Mouse (Mus musculus) stomach, embryonic 14.5 days (tissue): Measurements from ENCODE around the gene Plcg2. TPM values are rescaled to one million over a fixed set of nuclear protein-coding genes. Genes with fewer than 3 reads are reported as not detected.

Source experiments
- ATAC-seq: fragments of 200-750 bp; cut with Nextera tagmentation; 2 replicates; pipeline ENCODE4 v1.8.0; 2017; ENCODE audit warnings: low read depth, moderate TSS enrichment; ENCODE audit not compliant: insufficient number of reproducible peaks, insufficient read depth, low FRiP score
- H3K27ac ChIP-seq: fragments of 300-500 bp; sonication (generic); 2 replicates; pipeline ENCODE4 v1.5.1; 2014; ENCODE audit warnings: mild to moderate bottlenecking, low read length, moderate library complexity, mixed read lengths
- H3K27me3 ChIP-seq: fragments of 300-500 bp; sonication (generic); 2 replicates; pipeline ENCODE4 v1.6.1; 2014; ENCODE audit warnings: low read length, control low read depth, mixed read lengths; ENCODE audit not compliant: control insufficient read depth, insufficient read depth
- H3K36me3 ChIP-seq: fragments of 300-500 bp; sonication (generic); 2 replicates; pipeline ENCODE4 v1.6.1; 2014; ENCODE audit warnings: mild to moderate bottlenecking, control low read depth, low read length, moderate library complexity, mixed read lengths; ENCODE audit not compliant: control insufficient read depth, insufficient read depth
- H3K4me1 ChIP-seq: fragments of 300-500 bp; sonication (generic); 2 replicates; pipeline ENCODE4 v1.6.1; 2014; ENCODE audit warnings: low read length, control low read depth, mixed read lengths; ENCODE audit not compliant: control insufficient read depth, insufficient read depth
- H3K4me2 ChIP-seq: fragments of 300-500 bp; sonication (generic); replicated peaks from 2 replicates; pipeline ENCODE4 v1.6.1; 2014; ENCODE audit warnings: low read depth, low read length, control low read depth
- H3K4me3 ChIP-seq: fragments of 300-500 bp; sonication (generic); 2 replicates; pipeline ENCODE4 v1.5.1; 2014; ENCODE audit warnings: low read depth, low read length, control low read depth
- H3K9ac ChIP-seq: fragments of 300-500 bp; sonication (generic); replicated peaks from 2 replicates; pipeline ENCODE4 v1.6.1; 2014; ENCODE audit warnings: low read depth, mild to moderate bottlenecking, control low read depth, low read length, moderate library complexity, mixed read lengths
- H3K9me3 ChIP-seq: fragments of 300-500 bp; sonication (generic); 2 replicates; pipeline ENCODE4 v1.6.1; 2016; ENCODE audit warnings: low read depth, low read length, control low read depth; ENCODE audit not compliant: control insufficient read depth
- WGBS: fragments of 180-500 bp; shearing (Covaris S2); extraction: QIAGEN DNeasy Blood & Tissue Kit; methylation state at CpG from one replicate; pipeline ENCODE4 v1.1.7; 2014; 5-methylcytosine and 5-hydroxymethylcytosine counted together
- polyA plus RNA-seq: library from polyadenylated mRNA; unstranded; fragments of >200 nt; fragmentation: Nextera tagmentation; extraction: Ambion mirVana; gene quantifications from 2 replicates; pipeline ENCODE4 v1.2.1, GENCODE M21; 2014

Gene Plcg2
- polyA plus RNA-seq, 1 experiment from 2014 or later: 3.1 TPM

DNA sequence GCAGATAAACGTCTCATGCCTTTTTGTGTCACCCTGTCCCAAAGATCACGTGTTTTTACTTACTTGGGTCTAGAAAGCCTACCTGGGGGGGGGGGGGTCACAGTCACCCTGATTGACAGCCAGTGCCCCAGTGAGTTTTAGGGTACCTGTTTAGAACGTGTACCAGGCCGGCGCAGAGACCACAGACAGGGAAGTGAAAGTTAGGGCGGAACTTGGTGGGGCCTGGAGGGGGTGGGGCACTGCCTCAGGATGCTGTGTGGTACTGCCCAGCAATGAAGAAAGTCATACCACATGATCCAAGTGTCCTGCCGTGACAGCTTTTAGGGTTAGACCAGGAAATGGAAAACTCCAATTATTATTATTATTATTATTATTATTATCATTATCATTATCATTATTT, 22.3 kb upstream of the Plcg2 start:
- no peaks in the 10 kb centered on the region for H3K36me3 ChIP-seq
- 77% methylated on average over 7 of the region's 7 CpGs for WGBS
- no peak overlapping the region for H3K4me2 ChIP-seq
- H3K9ac ChIP-seq: no peak overlapping the region
- no peak overlapping the region for H3K4me3 ChIP-seq
- no peaks in the 10 kb centered on the region; the same call in 1 of the 2 replicates for H3K4me1 ChIP-seq
- H3K27ac ChIP-seq: no peak overlapping the region
- no peaks in the 10 kb centered on the region for H3K9me3 ChIP-seq
- no peak for ATAC-seq
- H3K27me3 ChIP-seq: no peaks in the 10 kb centered on the region

DNA sequence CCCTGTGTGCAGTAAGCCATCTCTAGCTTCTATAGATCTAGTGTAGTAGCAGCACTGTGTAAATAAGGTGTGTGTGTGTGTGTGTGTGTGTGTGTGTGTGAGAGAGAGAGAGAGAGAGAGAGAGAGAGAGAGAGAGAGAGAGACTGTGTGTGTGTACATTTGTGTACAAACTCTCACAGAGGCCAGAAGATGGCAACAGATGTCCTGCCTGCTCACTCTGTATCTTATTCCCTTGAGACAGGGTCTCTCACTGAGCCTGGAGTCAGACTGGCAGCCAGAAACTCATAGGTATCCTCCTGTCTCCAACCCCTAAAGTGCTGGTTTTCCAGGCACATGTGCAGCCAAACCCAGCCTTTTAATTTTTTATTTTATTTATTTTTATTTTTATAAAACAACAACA, 20.0 kb upstream of the Plcg2 start:
- Histone ChIP-seq H3K4me2 (no peak overlapping the region), H3K27me3 (no peaks in the 10 kb centered on the region), H3K9me3 (no peaks in the 10 kb centered on the region), H3K36me3 (no peaks in the 10 kb centered on the region), H3K4me3 (no peak overlapping the region), H3K27ac (no peak overlapping the region), H3K4me1 (no peaks in the 10 kb centered on the region), H3K9ac (no peak overlapping the region)
- ATAC-seq: no peak

- Histone ChIP-seq H3K9ac (no peak overlapping the region), H3K27ac (no peak overlapping the region), H3K4me1 (no peaks in the 10 kb centered on the region), H3K9me3 (no peaks in the 10 kb centered on the region), H3K4me3 (no peak overlapping the region), H3K27me3 (no peaks in the 10 kb centered on the region), H3K36me3 (no peaks in the 10 kb centered on the region), H3K4me2 (no peak overlapping the region)
- no peak for ATAC-seq
- WGBS: 93% methylated on average over 9 of the region's 9 CpGs
Observed at GRCm38 (mm10) chr8:117479996-117480395, 18.1 kb upstream of the Plcg2 start.

DNA sequence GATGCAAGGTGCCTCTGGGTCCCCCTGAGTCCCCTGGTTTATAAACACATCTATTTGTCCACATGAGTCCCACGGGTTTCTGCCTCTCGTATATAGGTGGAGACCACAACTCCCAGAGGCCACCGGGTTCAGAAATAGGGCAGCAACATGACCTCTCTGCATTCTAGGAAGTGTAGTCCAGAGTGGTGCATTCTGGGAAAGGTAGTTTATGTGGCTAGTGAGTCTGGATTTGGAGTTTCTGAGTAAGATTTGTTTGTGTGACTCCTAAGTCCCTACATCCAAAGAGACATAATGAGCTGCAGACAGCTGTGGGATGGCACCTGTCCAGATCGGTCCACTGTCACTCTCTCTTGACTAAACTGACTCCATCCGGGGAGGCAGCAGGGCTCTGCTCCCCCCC, 17.6 kb upstream of the Plcg2 start:
- Histone ChIP-seq H3K36me3 (no peaks in the 10 kb centered on the region), H3K27ac (no peak overlapping the region), H3K27me3 (no peaks in the 10 kb centered on the region), H3K9me3 (no peaks in the 10 kb centered on the region), H3K9ac (no peak overlapping the region), H3K4me1 (no peaks in the 10 kb centered on the region), H3K4me3 (no peak overlapping the region), H3K4me2 (no peak overlapping the region)
- ATAC-seq: no peak
- WGBS: 75% methylated on average over 5 of the region's 5 CpGs

DNA sequence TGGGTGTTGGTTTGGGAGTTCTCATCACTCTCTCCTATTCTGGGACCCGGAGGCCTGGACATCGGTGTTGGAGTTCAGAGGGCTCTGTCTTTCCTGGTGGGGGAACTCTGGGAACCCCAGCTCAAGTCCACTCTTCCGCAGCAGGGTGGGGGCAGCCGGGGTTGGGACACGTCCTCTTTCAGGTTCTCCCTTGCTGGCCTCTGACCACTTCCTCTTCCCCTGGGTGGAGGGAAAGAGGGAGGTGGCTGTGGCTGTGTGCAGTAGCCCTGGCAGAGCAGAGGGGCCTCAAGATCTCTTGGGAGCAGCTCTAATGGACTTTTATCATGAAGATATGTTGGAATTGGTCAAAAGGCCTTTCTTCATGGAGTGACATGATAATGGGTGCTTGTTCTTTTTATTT, 16.3 kb upstream of the Plcg2 start:
- ATAC-seq: no peak
- Histone ChIP-seq H3K36me3 (no peaks in the 10 kb centered on the region), H3K27ac (no peak overlapping the region), H3K4me3 (no peak overlapping the region), H3K4me2 (no peak overlapping the region), H3K9ac (no peak overlapping the region), H3K4me1 (no peaks in the 10 kb centered on the region), H3K27me3 (no peaks in the 10 kb centered on the region), H3K9me3 (no peaks in the 10 kb centered on the region)
- WGBS: 71% methylated on average over 5 of the region's 5 CpGs

GRCm38 (mm10) chr8:117484731-117485130, 13.4 kb upstream of the Plcg2 start:
- Histone ChIP-seq H3K9ac (no peak overlapping the region), H3K27ac (no peak overlapping the region), H3K4me3 (no peak overlapping the region), H3K9me3 (no peaks in the 10 kb centered on the region), H3K4me1 (no peaks in the 10 kb centered on the region), H3K4me2 (no peak overlapping the region), H3K27me3 (no peaks in the 10 kb centered on the region), H3K36me3 (no peaks in the 10 kb centered on the region)
- ATAC-seq: no peak
- 87% methylated on average over 8 of the region's 8 CpGs for WGBS

DNA sequence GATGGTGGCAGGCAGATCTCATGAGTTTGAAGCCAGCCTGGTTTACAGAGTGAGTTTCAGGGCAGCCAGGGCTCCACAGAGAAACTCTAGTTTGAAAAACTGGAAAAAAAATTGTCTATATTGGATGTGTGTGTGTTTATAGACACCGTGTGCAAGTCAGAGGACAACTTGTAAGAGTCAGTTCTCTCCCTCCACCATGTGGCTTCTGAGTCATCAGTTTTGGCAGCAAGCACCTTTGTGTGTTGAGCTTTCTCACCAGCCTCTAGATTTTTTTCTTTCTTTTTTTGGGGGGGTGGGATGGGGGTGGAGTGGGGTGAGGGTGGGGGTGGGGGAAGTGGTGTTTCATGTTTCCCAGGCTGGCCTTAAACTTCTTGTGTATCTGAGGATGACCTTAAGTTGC, 12.8 kb upstream of the Plcg2 start:
- 76% methylated on average over 1 of the region's 1 CpGs for WGBS
- H3K9ac ChIP-seq: no peak overlapping the region
- H3K4me1 ChIP-seq: no peaks in the 10 kb centered on the region
- ATAC-seq: no peak
- no peak overlapping the region for H3K27ac ChIP-seq
- no peak overlapping the region for H3K4me2 ChIP-seq
- H3K4me3 ChIP-seq: no peak overlapping the region
- no peaks in the 10 kb centered on the region for H3K27me3 ChIP-seq
- H3K36me3 ChIP-seq: no peaks in the 10 kb centered on the region
- no peaks in the 10 kb centered on the region for H3K9me3 ChIP-seq

DNA sequence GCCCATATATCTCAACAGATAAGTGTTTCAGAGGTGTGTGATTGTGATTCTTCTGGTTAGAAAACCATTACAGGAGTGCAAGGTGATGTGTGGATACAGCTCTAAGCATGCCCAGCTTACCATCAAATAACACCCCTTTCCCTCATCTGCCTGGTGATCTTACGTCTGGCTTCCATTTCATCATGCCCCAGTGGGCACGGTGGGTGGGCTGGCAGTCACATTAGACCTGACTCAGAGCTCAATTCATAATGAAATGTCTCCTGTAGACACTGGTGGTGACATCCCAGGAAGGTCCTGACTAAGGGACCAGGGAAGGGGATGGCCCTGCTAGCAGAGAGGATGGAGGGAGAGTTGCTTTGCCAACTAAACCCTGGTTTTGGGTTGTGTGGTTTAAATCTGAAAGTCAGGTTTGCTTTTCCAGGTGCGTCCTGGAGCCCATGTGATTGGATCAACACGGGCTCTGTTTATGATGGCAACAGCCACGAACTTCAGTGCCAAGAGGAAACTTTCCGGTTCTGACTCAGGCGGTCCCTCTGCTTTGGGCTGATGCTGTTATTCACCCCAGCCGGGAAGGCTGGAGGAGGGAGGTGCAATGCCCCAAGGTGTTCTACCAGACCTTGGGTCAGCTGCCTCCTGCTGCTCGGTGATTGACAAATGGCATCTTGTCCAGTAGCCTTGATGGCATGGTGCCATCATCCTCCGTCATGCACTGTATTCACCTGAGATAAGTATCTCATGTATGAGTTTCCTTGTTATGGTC, 9.7 kb upstream of the Plcg2 start:
- WGBS: 84% methylated on average over 10 of the region's 10 CpGs
- Histone ChIP-seq H3K36me3 (no peaks in the 10 kb centered on the region), H3K4me2 (no peak overlapping the region), H3K27me3 (no peaks in the 10 kb centered on the region), H3K9ac (no peak overlapping the region), H3K27ac (no peak overlapping the region), H3K4me1 (no peaks in the 10 kb centered on the region), H3K9me3 (no peaks in the 10 kb centered on the region), H3K4me3 (no peak overlapping the region)
- ATAC-seq: no peak

GRCm38 (mm10) chr8:117493543-117493942, 4.5 kb upstream of the Plcg2 start:
- ATAC-seq: no peak

More at GRCm38 (mm10) chr8:117493543-117493942, 4.5 kb upstream of the Plcg2 start:
- Histone ChIP-seq H3K9me3 (no peaks in the 10 kb centered on the region), H3K36me3 (no peaks in the 10 kb centered on the region), H3K4me2 (no peak overlapping the region), H3K4me3 (no peak overlapping the region), H3K4me1 (no peaks in the 10 kb centered on the region), H3K27ac (no peak overlapping the region), H3K27me3 (0 out of 2 replicates have a peak, but pooled peaks cover 3% of the 10 kb centered on the region), H3K9ac (no peak overlapping the region)
- WGBS: 14% methylated on average over 9 of the region's 9 CpGs
